Mouse (Mus musculus) MEL (cell line): Measurements from ENCODE around the gene Cul9.

ENCODE experiments used
- CHD2 ChIP-seq: IDR thresholded peaks from 2 replicates; pipeline ENCODE4 v1.6.1; 2011; ENCODE audit warnings: low read length, improper control_type of control experiment
- CTCF ChIP-seq, 3 experiments: IDR thresholded peaks in 2 of 3; conservative IDR thresholded peaks in 1 of 3; 2 replicates each; pipeline ENCODE4 v1.5.1; 2011 to 2012; ENCODE audit warnings: low read length in 3 of 3, low read depth in 2 of 3, mild to moderate bottlenecking in 2 of 3, improper control_type of control experiment in 1 of 3, inconsistent platforms in 1 of 3, mixed read lengths in 1 of 3, moderate library complexity in 1 of 3; ENCODE audit not compliant: control insufficient read depth in 1 of 3, insufficient read depth in 1 of 3, poor library complexity in 1 of 3, severe bottlenecking in 1 of 3
- ETS1 ChIP-seq: IDR thresholded peaks from 2 replicates; pipeline ENCODE4 v1.6.1; 2012; ENCODE audit warnings: low read depth, mild to moderate bottlenecking, inconsistent platforms, low read length, improper control_type of control experiment, moderate library complexity
- GABPA ChIP-seq: IDR thresholded peaks from 2 replicates; pipeline ENCODE4 v1.6.1; 2012; ENCODE audit warnings: low read depth, mild to moderate bottlenecking, inconsistent platforms, low read length, improper control_type of control experiment, moderate library complexity
- GATA1 ChIP-seq: IDR thresholded peaks from 2 replicates; pipeline ENCODE4 v1.6.1; 2011; ENCODE audit warnings: low read depth, low read length, improper control_type of control experiment
- KAT2A ChIP-seq: conservative IDR thresholded peaks from 2 replicates; pipeline ENCODE4 v1.6.1; 2012; ENCODE audit warnings: low read depth, low read length, improper control_type of control experiment, inconsistent platforms
- MAFK ChIP-seq: IDR thresholded peaks from 2 replicates; pipeline ENCODE4 v1.6.1; 2011; ENCODE audit warnings: low read depth, mild to moderate bottlenecking, low read length, improper control_type of control experiment, borderline replicate concordance
- MAX ChIP-seq: IDR thresholded peaks from 2 replicates; pipeline ENCODE4 v1.6.1; 2011; ENCODE audit warnings: low read length, improper control_type of control experiment
- POLR2A ChIP-seq, 2 experiments: IDR thresholded peaks; 2 replicates each; pipeline ENCODE4 v1.6.1; 2011 to 2012; ENCODE audit warnings: low read length in 2 of 2, mild to moderate bottlenecking in 2 of 2, control low read depth in 1 of 2, improper control_type of control experiment in 1 of 2, low read depth in 1 of 2, moderate library complexity in 1 of 2; ENCODE audit not compliant: control insufficient read depth in 1 of 2, insufficient read depth in 1 of 2, poor library complexity in 1 of 2
- POLR2AphosphoS5 ChIP-seq: IDR thresholded peaks from 2 replicates; pipeline ENCODE4 v1.6.1; 2012; ENCODE audit warnings: low read depth, borderline replicate concordance, mild to moderate bottlenecking, inconsistent platforms, low read length, moderate library complexity, mixed read lengths
- RCOR1 ChIP-seq: IDR thresholded peaks from 2 replicates; pipeline ENCODE4 v1.6.1; 2012; ENCODE audit warnings: low read depth, mild to moderate bottlenecking, inconsistent platforms, low read length, improper control_type of control experiment
- TAL1 ChIP-seq: IDR thresholded peaks from 2 replicates; pipeline ENCODE4 v1.6.1; 2012; ENCODE audit warnings: mild to moderate bottlenecking, inconsistent platforms, low read length, moderate library complexity, mixed read lengths
- USF1 ChIP-seq: IDR thresholded peaks from 2 replicates; pipeline ENCODE4 v1.6.1; 2014; ENCODE audit warnings: low read depth, mild to moderate bottlenecking, inconsistent platforms, low read length, improper control_type of control experiment, moderate library complexity

DNA sequence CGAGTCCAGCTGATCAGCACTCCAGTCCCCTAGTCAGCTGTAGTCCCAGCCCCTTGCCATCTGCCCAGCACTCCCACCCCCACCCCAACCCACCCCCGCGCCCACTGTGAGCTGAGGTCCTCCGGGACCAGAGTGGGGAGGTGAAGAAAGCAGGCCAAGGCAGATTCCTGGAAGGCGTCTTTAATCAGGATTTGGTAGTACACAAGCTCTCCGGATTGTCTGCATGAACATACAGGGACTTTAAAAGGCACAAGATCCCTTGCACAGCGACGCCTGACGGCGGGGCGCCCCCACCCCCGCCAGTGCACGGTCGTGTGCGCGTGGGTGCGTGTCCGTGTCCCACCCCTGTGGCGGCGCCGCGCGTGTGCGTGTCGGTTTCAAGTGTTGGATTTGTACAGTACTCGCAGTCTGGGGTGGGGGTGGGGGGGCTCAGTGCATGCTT is 92.2 kb downstream of the Cul9 start:
- TF ChIP-seq POLR2A (IDR thresholded peaks at IDR 0.05; ENCODE audit: control insufficient read depth in 1 of 2, insufficient read depth in 1 of 2, low read depth in 1 of 2, low read length in 2 of 2, poor library complexity in 1 of 2) = no peak
- no peak for TF ChIP-seq CTCF (IDR thresholded peaks at IDR 0.05 in 2 of 3, conservative IDR thresholded peaks at IDR 0.05 in 1 of 3; ENCODE audit: control insufficient read depth in 1 of 3, insufficient read depth in 1 of 3, low read depth in 2 of 3, low read length in 3 of 3, poor library complexity in 1 of 3, severe bottlenecking in 1 of 3)
- TF ChIP-seq ETS1 = no peak
- no peak for TF ChIP-seq USF1
- TF ChIP-seq CHD2 = no peak
- no peak for TF ChIP-seq KAT2A
- no peak for TF ChIP-seq MAFK
- TF ChIP-seq TAL1 = no peak
- TF ChIP-seq GATA1 = no peak
- TF ChIP-seq MAX = no peak
- no peak for TF ChIP-seq GABPA
- no peak for TF ChIP-seq POLR2AphosphoS5
- TF ChIP-seq RCOR1 = no peak
